Mouse (Mus musculus) neutrophil, adult 83 days (primary cell): Measurements from ENCODE around the gene Vmn2r38. TPM values are rescaled to one million over a fixed set of nuclear protein-coding genes. Genes with fewer than 3 reads are reported as not detected.

Experiments used
- total RNA-seq, 2 experiments: library from RNA; stranded (reverse); gene quantifications; one replicate each; pipeline ENCODE4 v1.2.4; 2023

The Vmn2r38 gene
- total RNA-seq, result not detected

DNA sequence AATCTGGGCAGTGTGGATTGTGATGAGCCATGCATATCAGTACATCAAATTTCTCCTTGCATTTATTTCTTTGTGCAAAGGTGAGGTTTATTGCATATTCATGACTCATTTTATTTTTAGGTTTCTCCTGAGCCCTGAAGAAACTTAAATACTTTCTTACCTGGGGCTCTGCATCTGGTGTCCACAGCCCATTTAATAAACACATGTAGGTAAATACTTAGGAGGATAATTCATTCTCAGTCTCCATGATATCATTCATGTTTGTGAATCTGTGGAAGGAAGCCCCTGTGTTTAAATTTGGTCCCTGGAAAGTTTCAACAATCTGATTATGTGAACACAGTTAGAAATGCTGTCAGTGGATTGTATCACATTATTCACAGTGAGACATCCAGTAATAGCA, at the start of gene Vmn2r38:
Gene Vmn2r38 (minus strand): TSS at position 101 of the 400 bp plus-strand sequence.

DNA sequence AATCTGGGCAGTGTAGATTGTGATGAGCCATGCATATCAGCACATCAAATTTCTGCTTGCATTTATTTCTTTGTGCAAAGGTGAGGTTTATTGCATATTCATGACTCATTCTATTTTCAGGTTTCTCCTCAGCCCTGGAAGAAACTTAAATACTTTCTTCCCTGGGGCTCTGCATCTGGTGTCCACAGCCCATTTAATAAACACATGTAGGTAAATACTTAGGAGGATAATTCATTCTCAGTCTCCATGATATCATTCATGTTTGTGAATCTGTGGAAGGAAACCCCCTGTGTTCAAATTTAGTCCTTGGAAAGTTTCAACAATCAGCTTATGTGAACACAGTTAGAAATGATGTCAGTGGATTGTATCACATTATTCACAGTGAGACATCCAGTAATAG, 67.0 kb downstream of the Vmn2r38 start, which contains the start of gene Vmn2r39:
Gene Vmn2r39 (minus strand): TSS at position 101 of the 400 bp plus-strand sequence.

Other genes with a start within 250 kb of the Vmn2r38 start
- gene Vmn2r40, start 166.4 kb downstream of the Vmn2r38 start, total RNA-seq, result not detected
- gene Vmn2r39, start 67.1 kb downstream of the Vmn2r38 start, total RNA-seq, result not detected
- gene Vmn2r37, start 125.8 kb upstream of the Vmn2r38 start, total RNA-seq, result not detected